Mouse (Mus musculus): Measurements from ENCODE around the gene Gcnt2. TPM values are rescaled to one million over a fixed set of nuclear protein-coding genes. Genes with fewer than 3 reads are reported as not detected.
"Not testable (repeated sequence)": the region's sequence is repeated elsewhere in the genome, so short reads cannot be mapped to it uniquely, and the experiment has no call there.

Gcnt2 gene
- polyA plus RNA-seq, 1 experiment from 2014 or later: 7.4 TPM

- Histone ChIP-seq H3K9ac (no peak overlapping the region), H3K9me3 (ENCODE audit: control insufficient read depth, low read length) (no peaks in the 10 kb centered on the region), H3K36me3 (replicated peaks; ENCODE audit: control insufficient read depth, insufficient read depth) (no peaks in the 10 kb centered on the region), H3K27ac (no peak overlapping the region), H3K4me3 (replicated peaks; ENCODE audit: low read length) (no peak overlapping the region), H3K4me1 (replicated peaks; ENCODE audit: control insufficient read depth, insufficient read depth, low read length) (no peaks in the 10 kb centered on the region), H3K4me2 (replicated peaks) (no peak overlapping the region), H3K27me3 (ENCODE audit: control insufficient read depth, insufficient read depth, low read length) (no peaks in the 10 kb centered on the region)
- no peak for ATAC-seq (ENCODE audit: low FRiP score)
- WGBS: 78% methylated on average over 4 of the region's 4 CpGs
- no peak for DNase-seq (ENCODE audit: low spot score)
Measured at GRCm38 (mm10) chr13:40923756-40924315, 64.3 kb downstream of the Gcnt2 start.

- ATAC-seq (ENCODE audit: low FRiP score) (no peak), DNase-seq (ENCODE audit: low spot score) (no peak)
- H3K4me1 ChIP-seq (replicated peaks; ENCODE audit: control insufficient read depth, insufficient read depth, low read length): no peaks in the 10 kb centered on the region
- H3K36me3 ChIP-seq (replicated peaks; ENCODE audit: control insufficient read depth, insufficient read depth): no peaks in the 10 kb centered on the region
- no peaks in the 10 kb centered on the region for H3K9me3 ChIP-seq (ENCODE audit: control insufficient read depth, low read length)
- no peak overlapping the region for H3K27ac ChIP-seq
- H3K4me3 ChIP-seq (replicated peaks; ENCODE audit: low read length): no peak overlapping the region
- 77% methylated on average over 9 of the region's 9 CpGs for WGBS
- H3K27me3 ChIP-seq (ENCODE audit: control insufficient read depth, insufficient read depth, low read length): no peaks in the 10 kb centered on the region
- H3K9ac ChIP-seq: no peak overlapping the region
- H3K4me2 ChIP-seq (replicated peaks): no peak overlapping the region
Measured at GRCm38 (mm10) chr13:40928192-40928898, 68.8 kb downstream of the Gcnt2 start.

GRCm38 (mm10) chr13:40931871-40932270, 72.3 kb downstream of the Gcnt2 start:
- not testable (repeated sequence) for H3K36me3 ChIP-seq (replicated peaks; ENCODE audit: control insufficient read depth, insufficient read depth); H3K9me3 ChIP-seq (ENCODE audit: control insufficient read depth, low read length); H3K4me3 ChIP-seq (replicated peaks; ENCODE audit: low read length); H3K27me3 ChIP-seq (ENCODE audit: control insufficient read depth, insufficient read depth, low read length); H3K27ac ChIP-seq; H3K4me1 ChIP-seq (replicated peaks; ENCODE audit: control insufficient read depth, insufficient read depth, low read length); H3K4me2 ChIP-seq (replicated peaks); H3K9ac ChIP-seq
- WGBS: 40% methylated on average over 1 of the region's 2 CpGs
- DNase-seq (ENCODE audit: low spot score) (peak; percentile 69), ATAC-seq (ENCODE audit: low FRiP score) (peak; percentile 57; the same call in 1 of the 2 replicates)

- no peaks in the 10 kb centered on the region for H3K9me3 ChIP-seq (ENCODE audit: control insufficient read depth, low read length)
- WGBS: 88% methylated on average over 5 of the region's 5 CpGs
- H3K9ac ChIP-seq: no peak overlapping the region
- DNase-seq (ENCODE audit: low spot score) (no peak), ATAC-seq (ENCODE audit: low FRiP score) (no peak)
- H3K27me3 ChIP-seq (ENCODE audit: control insufficient read depth, insufficient read depth, low read length): no peaks in the 10 kb centered on the region
- no peak overlapping the region for H3K27ac ChIP-seq
- H3K4me2 ChIP-seq (replicated peaks): no peak overlapping the region
- H3K4me3 ChIP-seq (replicated peaks; ENCODE audit: low read length): no peak overlapping the region
- H3K36me3 ChIP-seq (replicated peaks; ENCODE audit: control insufficient read depth, insufficient read depth): no peaks in the 10 kb centered on the region
- no peaks in the 10 kb centered on the region for H3K4me1 ChIP-seq (replicated peaks; ENCODE audit: control insufficient read depth, insufficient read depth, low read length)
Measured at GRCm38 (mm10) chr13:40932573-40932972, 73.0 kb downstream of the Gcnt2 start.

- ATAC-seq (ENCODE audit: low FRiP score) (no peak), DNase-seq (ENCODE audit: low spot score) (no peak)
- Histone ChIP-seq H3K9me3 (ENCODE audit: control insufficient read depth, low read length) (no peaks in the 10 kb centered on the region), H3K27me3 (ENCODE audit: control insufficient read depth, insufficient read depth, low read length) (no peaks in the 10 kb centered on the region), H3K4me3 (replicated peaks; ENCODE audit: low read length) (no peak overlapping the region), H3K27ac (no peak overlapping the region), H3K9ac (no peak overlapping the region), H3K36me3 (replicated peaks; ENCODE audit: control insufficient read depth, insufficient read depth) (no peaks in the 10 kb centered on the region), H3K4me2 (replicated peaks) (no peak overlapping the region), H3K4me1 (replicated peaks; ENCODE audit: control insufficient read depth, insufficient read depth, low read length) (no peaks in the 10 kb centered on the region)
- WGBS: 89% methylated on average over 3 of the region's 3 CpGs
Measured at GRCm38 (mm10) chr13:40934341-40934740, 74.8 kb downstream of the Gcnt2 start.

GRCm38 (mm10) chr13:40937586-40937985, 78.0 kb downstream of the Gcnt2 start:
- no peak overlapping the region for H3K4me2 ChIP-seq (replicated peaks)
- no peak overlapping the region for H3K4me3 ChIP-seq (replicated peaks; ENCODE audit: low read length)
- H3K27me3 ChIP-seq (ENCODE audit: control insufficient read depth, insufficient read depth, low read length): no peaks in the 10 kb centered on the region
- DNase-seq (ENCODE audit: low spot score) (no peak), ATAC-seq (ENCODE audit: low FRiP score) (no peak)
- H3K36me3 ChIP-seq (replicated peaks; ENCODE audit: control insufficient read depth, insufficient read depth): no peaks in the 10 kb centered on the region
- H3K9me3 ChIP-seq (ENCODE audit: control insufficient read depth, low read length): no peaks in the 10 kb centered on the region
- no peaks in the 10 kb centered on the region for H3K4me1 ChIP-seq (replicated peaks; ENCODE audit: control insufficient read depth, insufficient read depth, low read length)
- no peak overlapping the region for H3K27ac ChIP-seq
- WGBS: 63% methylated on average over 5 of the region's 5 CpGs
- no peak overlapping the region for H3K9ac ChIP-seq

GRCm38 (mm10) chr13:40938485-40939357, 79.2 kb downstream of the Gcnt2 start:
- Histone ChIP-seq H3K4me2 (replicated peaks) (no peak overlapping the region), H3K36me3 (replicated peaks; ENCODE audit: control insufficient read depth, insufficient read depth) (no peaks in the 10 kb centered on the region), H3K4me1 (replicated peaks; ENCODE audit: control insufficient read depth, insufficient read depth, low read length) (no peaks in the 10 kb centered on the region), H3K27me3 (ENCODE audit: control insufficient read depth, insufficient read depth, low read length) (no peaks in the 10 kb centered on the region), H3K27ac (no peak overlapping the region), H3K9ac (no peak overlapping the region), H3K9me3 (ENCODE audit: control insufficient read depth, low read length) (no peaks in the 10 kb centered on the region), H3K4me3 (replicated peaks; ENCODE audit: low read length) (no peak overlapping the region)
- DNase-seq (ENCODE audit: low spot score) (no peak), ATAC-seq (ENCODE audit: low FRiP score) (no peak)
- 82% methylated on average over 11 of the region's 11 CpGs for WGBS

- no peak for DNase-seq (ENCODE audit: low spot score)
- WGBS: 100% methylated on average over 1 of the region's 1 CpGs
- H3K9ac ChIP-seq: no peak overlapping the region
Measured at GRCm38 (mm10) chr13:40943066-40943465, 83.5 kb downstream of the Gcnt2 start.

GRCm38 (mm10) chr13:40943936-40944335, 84.4 kb downstream of the Gcnt2 start:
- 67% methylated on average over 5 of the region's 5 CpGs for WGBS
- no peaks in the 10 kb centered on the region for H3K27me3 ChIP-seq (ENCODE audit: control insufficient read depth, insufficient read depth, low read length)
- H3K4me2 ChIP-seq (replicated peaks): no peak overlapping the region
- no peak for ATAC-seq (ENCODE audit: low FRiP score)
- H3K36me3 ChIP-seq (replicated peaks; ENCODE audit: control insufficient read depth, insufficient read depth): no peaks in the 10 kb centered on the region
- DNase-seq (ENCODE audit: low spot score): no peak
- no peak overlapping the region for H3K4me3 ChIP-seq (replicated peaks; ENCODE audit: low read length)
- no peak overlapping the region for H3K27ac ChIP-seq
- no peak overlapping the region for H3K9ac ChIP-seq
- H3K4me1 ChIP-seq (replicated peaks; ENCODE audit: control insufficient read depth, insufficient read depth, low read length): 0 out of 2 replicates have a peak, but pooled peaks cover 4% of the 10 kb centered on the region
- H3K9me3 ChIP-seq (ENCODE audit: control insufficient read depth, low read length): no peaks in the 10 kb centered on the region

More at GRCm38 (mm10) chr13:40943066-40943465, 83.5 kb downstream of the Gcnt2 start:
- Histone ChIP-seq H3K27ac (no peak overlapping the region), H3K4me2 (replicated peaks) (no peak overlapping the region), H3K9me3 (ENCODE audit: control insufficient read depth, low read length) (no peaks in the 10 kb centered on the region), H3K4me1 (replicated peaks; ENCODE audit: control insufficient read depth, insufficient read depth, low read length) (0 out of 2 replicates have a peak, but pooled peaks cover 4% of the 10 kb centered on the region), H3K36me3 (replicated peaks; ENCODE audit: control insufficient read depth, insufficient read depth) (no peaks in the 10 kb centered on the region), H3K4me3 (replicated peaks; ENCODE audit: low read length) (no peak overlapping the region), H3K27me3 (ENCODE audit: control insufficient read depth, insufficient read depth, low read length) (no peaks in the 10 kb centered on the region)
- ATAC-seq (ENCODE audit: low FRiP score): no peak
